Mouse (Mus musculus) embryonic facial prominence, embryonic 12.5 days (tissue): ENCODE data around the gene Nadk. TPM values are rescaled to one million over a fixed set of nuclear protein-coding genes. Genes with fewer than 3 reads are reported as not detected.
"Not testable (repeated sequence)": the region's sequence is repeated elsewhere in the genome, so short reads cannot be mapped to it uniquely, and the experiment has no call there.

ENCODE experiments used
- ATAC-seq: fragments of 200-750 bp; cut with Nextera tagmentation; 2 replicates; pipeline ENCODE4 v1.8.0; 2017; ENCODE audit not compliant: insufficient number of reproducible peaks, insufficient read depth, low FRiP score, low TSS enrichment
- H3K27ac ChIP-seq: fragments of 300-500 bp; sonication (generic); 2 replicates; pipeline ENCODE4 v1.5.1; 2016; ENCODE audit warnings: mild to moderate bottlenecking
- H3K27me3 ChIP-seq: fragments of 300-500 bp; sonication (generic); 2 replicates; pipeline ENCODE4 v1.6.1; 2016; ENCODE audit warnings: mild to moderate bottlenecking, moderate library complexity
- H3K36me3 ChIP-seq: fragments of 300-500 bp; sonication (generic); 2 replicates; pipeline ENCODE4 v1.6.1; 2016; ENCODE audit warnings: mild to moderate bottlenecking
- H3K4me1 ChIP-seq: fragments of 300-500 bp; sonication (generic); 2 replicates; pipeline ENCODE4 v1.6.1; 2016
- H3K4me2 ChIP-seq: fragments of 300-500 bp; sonication (generic); replicated peaks from 2 replicates; pipeline ENCODE4 v1.6.1; 2016; ENCODE audit warnings: mild to moderate bottlenecking, moderate library complexity
- H3K4me3 ChIP-seq: fragments of 300-500 bp; sonication (generic); 2 replicates; pipeline ENCODE4 v1.5.1; 2016; ENCODE audit warnings: mild to moderate bottlenecking
- H3K9ac ChIP-seq: fragments of 300-500 bp; sonication (generic); 2 replicates; pipeline ENCODE4 v1.6.1; 2016; ENCODE audit warnings: mild to moderate bottlenecking, moderate library complexity
- H3K9me3 ChIP-seq: fragments of 300-500 bp; sonication (generic); 2 replicates; pipeline ENCODE4 v1.6.1; 2016; ENCODE audit warnings: mild to moderate bottlenecking, moderate library complexity
- WGBS: fragments of 180-500 bp; shearing (Covaris S2); methylation state at CpG from one replicate; pipeline ENCODE4 v1.1.7; 2016; 5-methylcytosine and 5-hydroxymethylcytosine counted together
- polyA plus RNA-seq: library from polyadenylated mRNA; unstranded; fragments of >200 nt; fragmentation: Nextera tagmentation; extraction: Ambion mirVana; gene quantifications from 2 replicates; pipeline ENCODE4 v1.2.1, GENCODE M21; 2016

Gene Nadk
- polyA plus RNA-seq, 1 experiment from 2014 or later = 101 TPM

DNA sequence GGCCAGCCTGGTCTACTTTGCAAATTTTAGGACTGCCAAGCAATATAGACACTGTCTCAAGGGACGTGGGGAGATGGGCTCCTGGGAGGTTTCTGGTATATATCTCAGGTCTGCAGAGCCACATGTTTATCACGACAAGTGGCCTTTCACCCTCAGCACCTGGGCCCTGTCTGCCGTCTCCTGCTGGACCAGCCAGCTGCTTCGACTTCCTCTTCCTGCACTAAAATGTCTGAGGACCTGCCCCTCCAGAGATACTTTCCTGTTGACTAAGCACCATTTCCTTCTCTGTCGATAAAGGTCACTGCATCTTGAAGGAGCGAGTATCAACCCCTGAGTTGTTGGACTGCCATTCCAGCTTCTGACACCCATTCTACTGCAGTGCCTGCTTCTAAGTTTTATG is 2.7 kb upstream of the Nadk start:
- Histone ChIP-seq H3K4me3 (no peak overlapping the region), H3K4me1 (peaks cover 20% of the 10 kb centered on the region), H3K27ac (no peak overlapping the region), H3K27me3 (no peaks in the 10 kb centered on the region), H3K9me3 (no peaks in the 10 kb centered on the region), H3K9ac (no peak overlapping the region), H3K4me2 (no peak overlapping the region), H3K36me3 (peaks cover 63% of the 10 kb centered on the region)
- 77% methylated on average over 6 of the region's 6 CpGs for WGBS
- ATAC-seq = no peak

- 62% methylated on average over 2 of the region's 2 CpGs for WGBS
- no peak for ATAC-seq
- peaks cover 48% of the 10 kb centered on the region for H3K36me3 ChIP-seq
- no peak overlapping the region for H3K27ac ChIP-seq
- no peak overlapping the region for H3K4me2 ChIP-seq
- no peak overlapping the region for H3K9ac ChIP-seq
- no peak overlapping the region for H3K4me3 ChIP-seq
- no peaks in the 10 kb centered on the region for H3K9me3 ChIP-seq
- H3K27me3 ChIP-seq = no peaks in the 10 kb centered on the region
- H3K4me1 ChIP-seq = peaks cover 31% of the 10 kb centered on the region
These were observed 1.2 kb upstream of the Nadk start for GRCm38 (mm10) chr4:155560932-155561331.

DNA sequence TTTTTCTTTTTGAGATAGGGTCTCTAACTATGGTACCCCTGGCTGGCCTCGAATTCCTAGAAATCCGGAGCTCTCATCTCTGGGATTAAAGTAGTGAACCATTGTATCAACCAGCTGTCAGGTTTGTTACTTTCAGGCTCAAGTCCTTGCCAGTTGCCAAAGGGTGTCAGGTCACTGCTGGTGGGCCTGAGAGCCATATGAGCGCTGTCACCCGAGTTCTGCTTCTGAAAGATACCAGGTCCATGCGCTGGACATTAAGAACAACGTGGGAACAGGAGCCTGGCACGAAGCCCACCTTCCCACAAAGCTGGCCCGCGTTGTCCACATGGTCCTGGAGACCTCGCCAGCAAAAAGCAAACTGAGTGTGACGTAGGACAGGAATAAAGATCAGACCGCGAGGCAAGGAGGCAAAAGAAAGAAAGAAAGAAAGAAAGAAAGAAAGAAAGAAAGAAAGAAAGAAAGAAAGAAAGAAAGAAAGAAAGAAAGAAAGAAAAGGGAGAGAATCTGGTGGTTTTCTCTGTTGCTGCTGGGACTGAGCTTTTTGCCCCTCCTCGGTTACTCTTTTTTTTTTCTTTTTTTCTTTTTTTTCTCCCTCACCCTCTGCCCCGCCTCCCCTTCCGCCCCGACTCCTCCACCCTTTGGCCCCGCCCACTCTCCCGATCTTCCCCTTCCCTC is 684 bp downstream of the Nadk start:
- Histone ChIP-seq H3K27ac (peak overlapping the region; percentile 90), H3K4me2 (peak overlapping the region; percentile 81), H3K4me1 (peaks cover 35% of the 10 kb centered on the region), H3K4me3 (peak overlapping the region; percentile 89), H3K9me3 (no peaks in the 10 kb centered on the region), H3K9ac (peak overlapping the region; percentile 52), H3K36me3 (peaks cover 33% of the 10 kb centered on the region), H3K27me3 (no peaks in the 10 kb centered on the region)
- 0 out of 2 replicates have a peak, but pooled peaks have one; percentile 3 for ATAC-seq
- WGBS = 5% methylated on average over 19 of the region's 19 CpGs

DNA sequence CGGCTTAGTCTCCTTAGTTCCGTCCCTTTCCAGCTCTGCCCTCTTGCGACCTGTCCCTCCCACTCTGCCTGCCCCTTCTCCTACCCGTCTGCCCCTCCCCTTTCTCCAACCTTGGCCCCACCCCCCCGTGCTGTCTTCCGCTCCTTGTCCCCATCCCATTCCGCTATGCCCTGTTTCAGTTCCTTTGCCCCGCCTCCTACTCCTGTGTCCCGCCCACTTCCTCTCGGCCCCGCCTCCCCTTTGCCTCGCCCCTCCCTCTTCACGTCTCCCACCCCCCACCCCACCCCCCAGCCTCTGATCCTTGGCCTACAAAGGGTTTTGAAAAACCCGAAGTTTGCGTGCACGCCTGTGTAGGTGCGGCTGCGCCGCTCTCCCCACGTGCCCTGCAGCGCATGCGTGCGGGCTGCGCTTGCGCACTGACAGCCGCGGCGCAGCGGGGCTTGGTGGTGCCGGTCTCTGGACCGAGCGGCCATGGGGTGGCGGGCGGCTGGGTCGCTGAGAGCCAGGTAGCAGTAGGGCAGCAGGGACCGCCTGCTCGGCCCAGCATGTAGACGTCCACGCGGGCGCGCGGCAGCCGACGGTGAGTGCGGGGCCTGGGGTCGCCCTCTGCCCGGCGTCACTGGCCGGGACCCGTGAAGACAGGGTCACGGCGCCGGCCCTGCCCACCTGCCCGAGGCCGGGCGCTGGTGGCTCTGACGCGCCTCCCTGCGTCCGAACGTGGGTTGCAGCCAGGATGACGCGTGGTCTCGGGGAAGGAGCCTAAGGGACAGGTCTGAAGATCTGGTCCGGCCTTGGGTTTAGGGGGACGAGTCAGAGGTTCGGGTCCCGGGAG is 1.4 kb downstream of the Nadk start:
- Histone ChIP-seq H3K9me3 (no peaks in the 10 kb centered on the region), H3K9ac (peak overlapping the region; percentile 79), H3K4me2 (peak overlapping the region; percentile 81), H3K4me3 (peak overlapping the region; percentile 89), H3K4me1 (peaks cover 35% of the 10 kb centered on the region), H3K27ac (peak overlapping the region; percentile 90), H3K27me3 (no peaks in the 10 kb centered on the region), H3K36me3 (peaks cover 26% of the 10 kb centered on the region)
- ATAC-seq = peak; percentile 95
- WGBS = under 1% methylated on average over 68 of the region's 69 CpGs

- no peak for ATAC-seq
- peaks cover 35% of the 10 kb centered on the region for H3K4me1 ChIP-seq
- peak overlapping the region; percentile 79 for H3K9ac ChIP-seq
- peak overlapping the region; percentile 85 for H3K27ac ChIP-seq
- H3K4me3 ChIP-seq = peak overlapping the region; percentile 89
- no peaks in the 10 kb centered on the region for H3K9me3 ChIP-seq
- peaks cover 18% of the 10 kb centered on the region for H3K36me3 ChIP-seq
- 13% methylated on average over 20 of the region's 20 CpGs for WGBS
- peak overlapping the region; percentile 81 for H3K4me2 ChIP-seq
- H3K27me3 ChIP-seq = no peaks in the 10 kb centered on the region
These were observed 2.3 kb downstream of the Nadk start for GRCm38 (mm10) chr4:155564315-155565069.

DNA sequence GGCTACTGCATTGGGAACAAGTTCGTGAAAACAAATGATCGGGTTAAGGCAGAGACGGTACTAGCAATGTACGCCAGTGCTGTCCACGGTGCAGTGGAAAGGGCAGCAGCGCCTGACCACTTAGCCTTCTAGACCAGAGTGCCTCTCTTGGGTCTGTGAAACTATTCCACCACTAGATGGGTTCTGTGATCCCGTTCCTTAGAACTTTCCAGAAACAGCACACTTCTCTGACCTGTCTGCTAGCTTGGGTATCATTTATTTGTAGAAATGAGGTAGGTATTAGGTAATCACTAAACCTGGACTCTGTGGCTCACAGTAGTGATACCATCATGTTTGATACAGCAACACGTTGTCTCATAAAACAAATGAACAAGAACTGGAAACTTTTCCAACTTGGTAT is 4.4 kb downstream of the Nadk start:
- no peaks in the 10 kb centered on the region for H3K27me3 ChIP-seq
- no peak overlapping the region for H3K4me2 ChIP-seq
- H3K27ac ChIP-seq = no peak overlapping the region
- ATAC-seq = no peak
- H3K9me3 ChIP-seq = no peaks in the 10 kb centered on the region
- H3K4me1 ChIP-seq = peaks cover 33% of the 10 kb centered on the region
- 74% methylated on average over 8 of the region's 8 CpGs for WGBS
- no peak overlapping the region for H3K4me3 ChIP-seq
- no peak overlapping the region for H3K9ac ChIP-seq
- H3K36me3 ChIP-seq = no peaks in the 10 kb centered on the region

DNA sequence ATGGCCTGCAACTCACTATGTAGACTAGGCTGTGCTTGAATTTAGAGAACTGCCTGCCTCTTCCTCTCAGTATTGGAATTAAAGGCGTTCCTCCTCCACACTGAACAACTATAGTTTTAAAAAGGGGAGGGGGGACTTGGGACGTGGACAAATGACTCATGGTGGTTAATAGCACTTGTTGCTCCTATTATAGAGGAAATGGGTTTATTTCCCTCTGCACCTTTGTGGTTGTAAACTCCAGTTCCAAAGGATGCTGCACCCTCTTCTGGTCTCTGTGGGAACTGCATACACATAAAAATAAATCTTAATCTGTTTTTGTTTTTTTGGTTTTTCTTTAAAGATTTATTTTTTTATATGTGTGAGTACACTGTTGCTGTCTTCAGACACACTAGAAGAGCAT is 6.0 kb downstream of the Nadk start:
- H3K9me3 ChIP-seq = no peaks in the 10 kb centered on the region
- H3K4me3 ChIP-seq = no peak overlapping the region
- no peak overlapping the region for H3K9ac ChIP-seq
- no peak overlapping the region for H3K4me2 ChIP-seq
- H3K27ac ChIP-seq = no peak overlapping the region
- peaks cover 22% of the 10 kb centered on the region for H3K4me1 ChIP-seq
- no peak for ATAC-seq
- 40% methylated on average over 2 of the region's 2 CpGs for WGBS
- H3K27me3 ChIP-seq = no peaks in the 10 kb centered on the region
- H3K36me3 ChIP-seq = no peaks in the 10 kb centered on the region

- H3K4me2 ChIP-seq = no peak overlapping the region
- peaks cover 22% of the 10 kb centered on the region for H3K4me1 ChIP-seq
- H3K27me3 ChIP-seq = no peaks in the 10 kb centered on the region
- no peaks in the 10 kb centered on the region for H3K9me3 ChIP-seq
- ATAC-seq = no peak
- WGBS = 90% methylated on average over 7 of the region's 7 CpGs
- H3K4me3 ChIP-seq = no peak overlapping the region
- no peak overlapping the region for H3K9ac ChIP-seq
- H3K36me3 ChIP-seq = no peaks in the 10 kb centered on the region
- H3K27ac ChIP-seq = no peak overlapping the region
These were observed 6.6 kb downstream of the Nadk start for GRCm38 (mm10) chr4:155568632-155569370.

- H3K4me3 ChIP-seq = no peak overlapping the region
- WGBS = 89% methylated on average over 6 of the region's 6 CpGs
- no peak overlapping the region for H3K4me2 ChIP-seq
- ATAC-seq = no peak
- H3K27ac ChIP-seq = no peak overlapping the region
- no peaks in the 10 kb centered on the region for H3K36me3 ChIP-seq
- H3K9me3 ChIP-seq = no peaks in the 10 kb centered on the region
- H3K27me3 ChIP-seq = no peaks in the 10 kb centered on the region
- no peak overlapping the region for H3K9ac ChIP-seq
- peaks cover 17% of the 10 kb centered on the region for H3K4me1 ChIP-seq
These were observed 7.6 kb downstream of the Nadk start for GRCm38 (mm10) chr4:155569818-155570217.

GRCm38 (mm10) chr4:155570315-155570714 is 8.1 kb downstream of the Nadk start:
- WGBS = 92% methylated on average over 11 of the region's 11 CpGs
- H3K9me3 ChIP-seq, ATAC-seq, H3K36me3 ChIP-seq, H3K27ac ChIP-seq, H3K27me3 ChIP-seq, H3K9ac ChIP-seq, H3K4me3 ChIP-seq, H3K4me2 ChIP-seq: not testable (repeated sequence)
- H3K4me1 ChIP-seq = peaks cover 12% of the 10 kb centered on the region

DNA sequence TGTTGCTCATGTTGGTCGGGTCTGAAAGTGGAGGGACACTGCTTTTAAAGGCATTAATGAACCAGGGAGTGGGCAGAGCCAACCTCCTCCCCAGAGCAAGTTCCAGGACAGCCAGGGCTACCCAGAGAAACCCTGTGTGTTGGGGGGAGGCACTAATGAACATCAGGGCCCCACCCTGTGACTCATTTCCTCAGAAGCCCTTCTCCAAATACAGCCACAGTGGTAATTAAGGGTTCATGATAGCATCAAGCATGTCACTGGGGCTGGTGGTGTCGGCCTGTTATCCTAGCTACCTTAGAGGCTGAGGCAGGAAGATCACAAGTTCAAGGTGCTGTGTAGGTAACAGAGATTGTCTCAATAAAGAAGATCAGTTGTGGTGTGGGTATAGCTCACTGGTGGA is 9.3 kb downstream of the Nadk start:
- Histone ChIP-seq H3K4me2 (no peak overlapping the region), H3K4me1 (peaks cover 6% of the 10 kb centered on the region; the same call in 1 of the 2 replicates), H3K36me3 (no peaks in the 10 kb centered on the region), H3K9ac (no peak overlapping the region), H3K9me3 (no peaks in the 10 kb centered on the region), H3K27me3 (no peaks in the 10 kb centered on the region), H3K4me3 (no peak overlapping the region), H3K27ac (no peak overlapping the region)
- WGBS = 79% methylated on average over 2 of the region's 2 CpGs
- ATAC-seq = no peak
